Mouse (Mus musculus): ENCODE measurements around the gene Rnf169.

Gene Rnf169

DNA sequence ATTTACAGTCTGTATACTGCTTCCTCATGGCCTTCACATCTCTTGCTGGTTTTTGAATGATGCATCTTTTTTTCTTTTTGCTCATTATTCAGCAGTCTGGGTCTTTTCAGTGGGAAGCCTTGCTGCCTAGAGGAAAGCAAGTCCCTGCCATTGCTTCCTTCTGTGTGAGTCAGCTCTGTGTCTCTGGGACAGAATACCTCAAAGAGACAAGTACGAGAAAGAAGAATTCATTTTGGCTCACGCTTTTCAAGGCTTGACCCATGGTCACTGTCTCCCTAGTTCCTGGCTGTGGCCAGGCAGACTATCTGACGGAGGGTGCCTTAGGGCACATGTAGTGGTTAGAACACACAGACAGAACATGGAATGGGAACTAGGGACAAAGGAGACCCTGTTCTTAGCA lies 86.3 kb downstream of the Rnf169 start:
- DNase-seq (ENCODE audit: low read depth, low spot score): no peak

DNA sequence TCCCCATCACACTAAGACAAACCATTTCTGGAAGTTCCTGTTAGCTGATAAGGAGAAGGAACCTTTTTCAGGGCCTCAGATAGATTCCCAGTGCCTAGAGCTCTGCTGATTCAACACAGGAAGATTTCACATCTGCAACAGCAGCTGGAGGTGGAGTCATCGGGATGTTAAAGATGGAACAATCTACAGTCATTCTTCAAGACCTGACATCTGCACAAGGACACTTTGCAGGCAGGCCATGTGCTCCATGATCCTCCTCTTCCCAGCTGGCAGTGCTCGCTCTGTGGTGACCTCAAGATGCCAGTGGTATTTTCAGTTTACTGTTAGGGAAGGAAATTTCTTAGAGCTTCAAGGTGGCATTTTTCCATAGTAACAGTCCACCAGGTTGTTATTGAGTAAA lies 87.9 kb downstream of the Rnf169 start:
- DNase-seq (ENCODE audit: low read depth, low spot score): peak; percentile 13

DNA sequence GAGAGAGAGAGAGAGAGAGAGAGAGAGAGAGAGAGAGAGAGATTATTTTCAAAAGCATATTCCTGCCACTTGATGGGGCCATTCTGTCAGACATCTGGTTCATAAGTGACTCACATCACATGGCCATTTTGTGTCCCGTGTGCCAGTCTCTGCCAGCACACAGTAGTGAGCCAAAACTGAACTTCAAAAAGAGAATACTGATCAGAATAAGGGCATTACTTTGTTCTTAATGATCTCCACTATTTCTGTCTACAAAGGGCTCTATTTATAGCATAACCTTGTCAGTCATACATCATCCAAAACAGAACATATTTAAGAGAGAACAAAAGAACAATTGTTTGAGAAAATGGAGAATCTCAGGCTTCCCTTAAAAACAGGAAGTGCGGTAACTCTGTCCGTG lies 88.8 kb downstream of the Rnf169 start:
- peak; percentile 48 for DNase-seq (ENCODE audit: low read depth, low spot score)

GRCm38 (mm10) chr7:99890168-99890755 lies 90.0 kb downstream of the Rnf169 start:
- DNase-seq (ENCODE audit: low read depth, low spot score): no peak

DNA sequence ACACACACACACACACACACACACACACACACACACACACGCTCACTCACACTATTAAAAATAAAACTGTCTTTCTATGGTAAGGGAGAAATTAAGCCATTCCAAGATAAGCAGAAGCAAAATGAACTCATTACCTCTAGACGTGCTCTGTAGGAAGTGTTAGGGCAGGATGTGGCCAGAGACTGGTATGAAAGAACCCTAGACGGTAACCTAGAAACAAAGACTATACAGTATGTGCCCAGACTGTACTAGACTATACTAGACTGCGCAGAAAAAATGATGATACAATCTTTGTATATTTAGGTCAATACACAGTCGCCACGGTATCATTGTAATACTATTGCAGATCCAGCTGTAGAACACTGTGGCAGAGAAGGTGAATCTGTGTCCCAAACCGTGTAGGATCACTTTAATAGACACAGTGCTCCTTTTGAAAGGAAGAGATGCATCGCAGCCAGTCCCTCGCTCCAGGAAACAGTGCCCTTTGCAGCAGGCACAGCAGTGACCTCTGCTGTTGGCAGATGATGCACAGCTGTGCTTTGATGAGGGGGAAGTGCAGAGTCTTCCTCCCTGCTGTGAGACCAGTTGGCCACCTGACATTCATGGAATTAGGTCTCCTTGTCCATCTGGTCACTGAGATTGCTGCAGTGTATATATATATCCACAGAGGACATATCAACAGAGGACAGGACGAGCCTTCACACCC lies 90.9 kb downstream of the Rnf169 start:
- no peak for DNase-seq (ENCODE audit: low read depth, low spot score)

DNA sequence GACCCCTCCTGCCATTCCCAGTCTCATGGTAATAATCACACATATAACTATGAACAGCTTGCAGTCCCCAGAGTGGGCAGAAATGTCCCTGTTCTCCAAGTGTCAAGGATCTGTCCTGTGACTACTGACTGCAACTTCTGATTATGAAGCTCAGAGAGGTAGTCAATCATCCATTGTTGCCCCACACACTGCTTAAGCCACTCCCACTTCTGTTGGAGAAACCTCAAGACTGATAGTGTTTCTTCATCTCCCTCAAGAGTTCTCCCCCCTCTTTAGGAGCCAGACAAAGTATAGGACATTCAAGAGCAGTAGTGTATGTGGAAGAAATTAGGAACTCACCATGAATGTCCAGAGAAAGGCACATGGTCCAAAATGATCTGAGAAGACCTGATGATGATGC lies 92.5 kb downstream of the Rnf169 start:
- DNase-seq (ENCODE audit: low read depth, low spot score): no peak

DNA sequence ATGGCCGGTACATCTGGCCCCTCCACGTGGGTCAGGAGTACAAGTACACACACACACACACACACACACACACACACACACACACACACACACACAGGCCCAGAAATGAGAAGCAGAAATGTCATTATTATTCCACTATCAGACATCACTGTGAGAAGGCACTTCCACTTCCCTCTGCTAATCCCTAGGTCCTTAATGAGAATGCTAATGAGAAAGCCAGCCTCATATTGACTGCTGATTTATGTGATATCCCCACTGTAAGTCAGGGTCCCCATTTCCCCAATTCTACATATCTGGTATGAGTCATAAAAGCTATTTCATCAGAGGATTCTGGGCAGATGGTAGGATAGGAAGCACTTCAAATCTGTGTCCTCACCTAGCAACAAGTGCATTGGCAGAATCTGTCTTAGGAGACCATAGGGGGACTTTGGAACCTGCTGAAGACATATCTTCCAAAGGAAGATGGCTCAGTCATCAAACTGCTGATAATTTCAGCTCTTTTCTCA lies 93.0 kb downstream of the Rnf169 start:
- no peak for DNase-seq (ENCODE audit: low read depth, low spot score)

DNA sequence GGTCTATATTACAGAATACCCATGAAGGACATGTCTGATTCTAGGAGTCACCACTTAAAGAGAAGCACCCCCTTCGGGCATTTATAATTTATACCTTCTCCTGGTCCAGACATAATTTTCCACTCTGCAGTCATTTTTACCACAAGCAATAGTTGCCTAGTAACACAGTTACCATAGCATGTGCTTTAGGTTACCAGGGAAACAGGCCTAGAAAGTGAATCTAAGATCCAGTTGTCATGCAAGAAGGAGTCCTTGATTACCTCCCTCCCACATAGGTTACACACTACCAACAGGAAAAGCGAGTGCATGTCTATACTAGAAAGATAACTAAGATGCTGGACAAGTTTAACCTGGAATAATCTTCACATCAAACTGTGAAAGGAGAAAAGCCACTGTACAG lies 102.0 kb downstream of the Rnf169 start:
- DNase-seq (ENCODE audit: low read depth, low spot score): no peak

- peak; percentile 81 for DNase-seq (ENCODE audit: low read depth, low spot score)
Observed at GRCm38 (mm10) chr7:99876345-99876744, 103.9 kb downstream of the Rnf169 start.

- no peak for DNase-seq (ENCODE audit: low read depth, low spot score)
Observed at GRCm38 (mm10) chr7:99875891-99876290, 104.4 kb downstream of the Rnf169 start.

DNA sequence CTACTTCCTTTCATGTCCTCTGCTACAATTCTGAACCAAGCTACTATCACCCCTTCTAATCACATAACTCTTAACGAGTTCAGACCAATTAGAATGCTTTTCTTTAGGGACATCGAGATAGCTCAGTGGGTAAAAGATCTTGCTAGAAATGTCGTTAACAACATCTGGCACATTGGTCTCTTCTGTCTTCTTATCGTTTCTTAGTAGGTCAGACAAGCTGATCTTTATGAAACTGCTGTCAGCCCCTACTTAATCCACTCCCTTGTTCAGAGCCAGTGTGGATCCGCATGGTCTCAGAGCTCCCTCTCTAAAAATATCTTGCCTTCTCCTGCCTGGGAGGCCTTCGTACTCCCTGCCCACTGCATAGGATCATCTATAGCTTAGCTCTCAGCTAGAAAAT lies 106.3 kb downstream of the Rnf169 start:
- no peak for DNase-seq (ENCODE audit: low read depth, low spot score)
